Mouse (Mus musculus): Measurements from ENCODE around the gene Adamts9. TPM values are rescaled to one million over a fixed set of nuclear protein-coding genes. Genes with fewer than 3 reads are reported as not detected.

Adamts9 gene
- total RNA-seq, 1 experiment: 21.2 TPM

DNA sequence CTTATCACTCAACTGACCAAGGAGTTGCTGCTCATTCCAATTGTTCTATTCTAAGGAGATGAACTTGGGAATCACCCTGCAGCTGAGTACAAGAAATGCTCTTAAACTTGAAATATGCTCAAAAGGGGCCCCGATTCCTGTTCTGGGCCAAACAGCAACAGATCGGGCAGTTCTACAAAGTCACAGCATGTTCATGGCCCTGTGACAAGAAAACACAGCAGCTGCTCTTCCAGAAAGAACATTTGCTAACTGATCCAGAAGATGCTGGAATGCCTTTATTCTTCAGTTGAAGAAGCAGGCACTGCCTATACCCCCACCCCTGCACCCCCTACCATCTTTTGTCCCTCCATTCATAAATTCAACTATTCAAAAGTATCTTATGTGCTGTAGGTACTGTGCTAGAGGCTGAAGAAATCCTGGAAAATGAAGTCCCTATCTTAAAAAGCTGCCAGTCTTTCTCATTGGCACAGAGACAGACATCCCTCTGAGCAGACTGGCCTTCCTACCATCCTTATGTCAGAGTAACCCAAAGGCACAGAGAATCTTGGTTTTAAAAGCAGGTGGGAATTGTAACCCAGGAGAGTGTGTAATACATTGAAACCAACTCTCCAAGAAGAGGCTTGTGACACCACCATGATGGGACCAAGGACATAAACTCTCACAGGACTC, 130.5 kb downstream of the Adamts9 start:
- no peak overlapping the region for H3K27ac ChIP-seq (ENCODE audit: insufficient read depth, low read depth, low read length, poor library complexity, severe bottlenecking)
- H3K4me1 ChIP-seq (ENCODE audit: control insufficient read depth in 2 of 2, insufficient read depth in 2 of 2, low read length in 2 of 2, poor library complexity in 1 of 2): peaks cover 4 to 8% of the 10 kb centered on the region in 2 experiments; a peak in 2 of 4 replicates
- H3K4me3 ChIP-seq (ENCODE audit: insufficient read depth in 1 of 2, low read depth in 1 of 2, low read length in 2 of 2, poor library complexity in 1 of 2, severe bottlenecking in 1 of 2): no peak overlapping the region
- H3K9ac ChIP-seq (ENCODE audit: insufficient read depth, low read depth, low read length, poor library complexity, severe bottlenecking): no peak overlapping the region
- H3K36me3 ChIP-seq (ENCODE audit: control insufficient read depth, insufficient read depth, low read length, poor library complexity, severe bottlenecking): no peaks in the 10 kb centered on the region
- TF ChIP-seq MAFK (IDR thresholded peaks at IDR 0.05; ENCODE audit: insufficient read depth, low read depth, low read length) (no peak), CHD2 (IDR thresholded peaks at IDR 0.05; ENCODE audit: low read depth, low read length) (no peak), HCFC1 (IDR thresholded peaks at IDR 0.05; ENCODE audit: borderline replicate concordance, insufficient read depth, low read length) (no peak), ZNF384 (IDR thresholded peaks at IDR 0.05; ENCODE audit: low read depth, low read length) (no peak), ZC3H11A (IDR thresholded peaks at IDR 0.05; ENCODE audit: borderline replicate concordance, low read depth, low read length) (no peak)
- DNase-seq (ENCODE audit: low read depth, low spot score): no peak
- in situ Hi-C loops (cut with MboI; ENCODE audit: low sequenced_read_pairs in 2 of 2, unreplicated experiment in 2 of 2): no loop called here
- no peaks in the 10 kb centered on the region for H3K9me3 ChIP-seq (ENCODE audit: control insufficient read depth, insufficient read depth, low read depth, low read length)

DNA sequence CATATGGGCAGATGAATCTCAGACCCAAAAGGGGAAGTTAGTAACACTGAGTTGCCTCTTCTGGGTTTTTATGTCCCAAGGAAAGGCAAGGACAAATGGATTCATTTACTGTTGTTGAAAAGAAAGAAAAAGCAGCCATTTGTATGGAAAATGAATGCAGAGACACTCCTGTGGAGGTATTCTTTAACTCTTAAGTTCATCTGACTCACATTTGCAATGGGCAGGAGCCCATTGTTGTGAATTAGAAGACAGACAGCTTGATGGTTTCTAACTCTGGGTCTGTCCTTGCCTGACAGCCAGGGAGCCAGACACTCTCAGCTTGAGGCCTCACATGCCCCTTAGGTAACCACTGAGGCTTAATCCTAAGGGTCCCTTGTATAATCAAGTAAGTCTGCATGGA, 131.7 kb downstream of the Adamts9 start:
- no peak overlapping the region for H3K4me3 ChIP-seq (ENCODE audit: insufficient read depth in 1 of 2, low read depth in 1 of 2, low read length in 2 of 2, poor library complexity in 1 of 2, severe bottlenecking in 1 of 2)
- no peak overlapping the region for H3K9ac ChIP-seq (ENCODE audit: insufficient read depth, low read depth, low read length, poor library complexity, severe bottlenecking)
- in situ Hi-C loops (cut with MboI; ENCODE audit: low sequenced_read_pairs in 2 of 2, unreplicated experiment in 2 of 2): no loop called here
- no peaks in the 10 kb centered on the region for H3K9me3 ChIP-seq (ENCODE audit: control insufficient read depth, insufficient read depth, low read depth, low read length)
- no peak for DNase-seq (ENCODE audit: low read depth, low spot score)
- peaks cover 4 to 8% of the 10 kb centered on the region in 2 experiments; a peak in 2 of 4 replicates for H3K4me1 ChIP-seq (ENCODE audit: control insufficient read depth in 2 of 2, insufficient read depth in 2 of 2, low read length in 2 of 2, poor library complexity in 1 of 2)
- no peaks in the 10 kb centered on the region for H3K36me3 ChIP-seq (ENCODE audit: control insufficient read depth, insufficient read depth, low read length, poor library complexity, severe bottlenecking)
- TF ChIP-seq ZC3H11A (IDR thresholded peaks at IDR 0.05; ENCODE audit: borderline replicate concordance, low read depth, low read length) (no peak), ZNF384 (IDR thresholded peaks at IDR 0.05; ENCODE audit: low read depth, low read length) (no peak), CHD2 (IDR thresholded peaks at IDR 0.05; ENCODE audit: low read depth, low read length) (no peak), MAFK (IDR thresholded peaks at IDR 0.05; ENCODE audit: insufficient read depth, low read depth, low read length) (no peak), HCFC1 (IDR thresholded peaks at IDR 0.05; ENCODE audit: borderline replicate concordance, insufficient read depth, low read length) (no peak)
- no peak overlapping the region for H3K27ac ChIP-seq (ENCODE audit: insufficient read depth, low read depth, low read length, poor library complexity, severe bottlenecking)

DNA sequence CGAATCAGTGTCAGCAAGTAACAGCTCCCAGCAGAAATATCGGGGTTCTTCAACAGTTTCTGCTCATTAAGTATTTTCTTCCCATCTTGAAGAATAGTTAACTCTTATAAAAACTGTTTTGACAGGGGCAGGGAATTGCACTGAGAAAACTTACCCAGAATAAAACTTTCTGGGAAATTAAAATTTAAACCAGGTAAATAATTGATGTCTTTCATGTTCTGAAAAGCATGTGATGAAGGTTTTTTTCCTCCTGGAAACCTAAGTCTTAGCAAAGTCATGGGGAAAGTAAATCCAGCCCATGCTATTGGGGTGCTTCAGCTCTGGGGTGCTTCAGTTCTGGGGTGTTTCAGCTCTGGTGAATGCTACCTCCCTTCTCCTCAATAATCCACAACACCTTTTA, 132.7 kb downstream of the Adamts9 start:
- no peaks in the 10 kb centered on the region for H3K36me3 ChIP-seq (ENCODE audit: control insufficient read depth, insufficient read depth, low read length, poor library complexity, severe bottlenecking)
- DNase-seq (ENCODE audit: low read depth, low spot score): no peak
- peaks cover 4 to 5% of the 10 kb centered on the region in 2 experiments; a peak in 2 of 4 replicates for H3K4me1 ChIP-seq (ENCODE audit: control insufficient read depth in 2 of 2, insufficient read depth in 2 of 2, low read length in 2 of 2, poor library complexity in 1 of 2)
- TF ChIP-seq ZNF384 (IDR thresholded peaks at IDR 0.05; ENCODE audit: low read depth, low read length) (no peak), ZC3H11A (IDR thresholded peaks at IDR 0.05; ENCODE audit: borderline replicate concordance, low read depth, low read length) (no peak), CHD2 (IDR thresholded peaks at IDR 0.05; ENCODE audit: low read depth, low read length) (no peak)
- H3K9me3 ChIP-seq (ENCODE audit: control insufficient read depth, insufficient read depth, low read depth, low read length): no peaks in the 10 kb centered on the region
- in situ Hi-C loops (cut with MboI; ENCODE audit: low sequenced_read_pairs in 2 of 2, unreplicated experiment in 2 of 2): no loop called here
- H3K27ac ChIP-seq (ENCODE audit: insufficient read depth, low read depth, low read length, poor library complexity, severe bottlenecking): no peak overlapping the region
- H3K9ac ChIP-seq (ENCODE audit: insufficient read depth, low read depth, low read length, poor library complexity, severe bottlenecking): no peak overlapping the region
- no peak overlapping the region for H3K4me3 ChIP-seq (ENCODE audit: insufficient read depth in 1 of 2, low read depth in 1 of 2, low read length in 2 of 2, poor library complexity in 1 of 2, severe bottlenecking in 1 of 2)

DNA sequence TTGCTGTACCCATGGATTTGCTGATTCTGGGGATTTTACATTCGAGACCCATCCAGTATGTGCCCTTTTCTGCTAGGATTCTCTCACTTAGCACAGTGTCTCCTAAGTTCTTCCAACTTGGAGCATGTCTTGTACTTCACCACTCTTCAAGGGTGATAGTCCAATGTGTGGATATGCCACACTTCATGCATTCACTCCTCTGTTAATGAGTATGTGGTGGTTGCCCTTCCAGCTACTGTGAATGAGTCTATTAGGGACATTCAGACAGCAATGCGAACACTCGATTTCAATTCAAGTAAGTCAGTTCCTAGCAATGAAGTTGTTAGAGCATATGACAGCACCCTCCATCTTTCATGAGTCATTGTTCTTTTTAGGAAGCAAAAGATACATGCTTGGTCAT, 133.5 kb downstream of the Adamts9 start:
- in situ Hi-C loops (cut with MboI; ENCODE audit: low sequenced_read_pairs in 2 of 2, unreplicated experiment in 2 of 2): no loop called here
- TF ChIP-seq MAFK (IDR thresholded peaks at IDR 0.05; ENCODE audit: insufficient read depth, low read depth, low read length) (no peak), ZC3H11A (IDR thresholded peaks at IDR 0.05; ENCODE audit: borderline replicate concordance, low read depth, low read length) (no peak), ZNF384 (IDR thresholded peaks at IDR 0.05; ENCODE audit: low read depth, low read length) (no peak), CHD2 (IDR thresholded peaks at IDR 0.05; ENCODE audit: low read depth, low read length) (no peak), HCFC1 (IDR thresholded peaks at IDR 0.05; ENCODE audit: borderline replicate concordance, insufficient read depth, low read length) (no peak)
- H3K9me3 ChIP-seq (ENCODE audit: control insufficient read depth, insufficient read depth, low read depth, low read length): no peaks in the 10 kb centered on the region
- no peaks in the 10 kb centered on the region for H3K36me3 ChIP-seq (ENCODE audit: control insufficient read depth, insufficient read depth, low read length, poor library complexity, severe bottlenecking)
- DNase-seq (ENCODE audit: low read depth, low spot score): no peak
- H3K27ac ChIP-seq (ENCODE audit: insufficient read depth, low read depth, low read length, poor library complexity, severe bottlenecking): no peak overlapping the region
- H3K4me1 ChIP-seq (ENCODE audit: control insufficient read depth in 2 of 2, insufficient read depth in 2 of 2, low read length in 2 of 2, poor library complexity in 1 of 2): peaks cover 4 to 5% of the 10 kb centered on the region in 2 experiments; a peak in 2 of 4 replicates
- no peak overlapping the region for H3K4me3 ChIP-seq (ENCODE audit: insufficient read depth in 1 of 2, low read depth in 1 of 2, low read length in 2 of 2, poor library complexity in 1 of 2, severe bottlenecking in 1 of 2)
- no peak overlapping the region for H3K9ac ChIP-seq (ENCODE audit: insufficient read depth, low read depth, low read length, poor library complexity, severe bottlenecking)

All from ES-E14 (cell line).